ENCODE assay signal across 8 mouse cellular contexts in the genomic region with DNA sequence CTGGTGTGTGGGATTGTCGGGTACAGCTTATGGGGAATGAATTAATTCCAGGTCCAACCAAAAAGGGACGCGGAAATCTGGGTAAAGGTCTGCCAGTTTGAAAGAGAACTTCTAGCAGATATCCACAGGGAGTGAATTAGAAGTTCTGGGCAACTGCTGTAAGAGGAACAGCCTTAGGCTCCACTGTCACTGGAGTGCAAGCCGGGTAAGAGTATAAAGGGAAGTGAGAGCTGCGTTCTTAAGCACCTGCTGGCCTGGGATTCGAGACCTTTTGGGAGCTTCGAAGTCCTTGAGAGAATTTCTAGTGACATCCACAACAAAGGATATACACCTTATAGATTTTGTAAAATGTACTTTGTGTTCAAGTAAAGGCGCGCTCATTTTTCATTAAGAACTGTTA. TPM values are rescaled to one million over a fixed set of nuclear protein-coding genes. Genes with fewer than 3 reads are reported as not detected.
DNase-seq lines count a peak whose midpoint lies in the region; ATAC-seq lines count a peak whose summit lies in the region.

No protein-coding gene starts in this region.

- no peak for ATAC-seq in heart, embryonic 12.5 days (ENCODE audit: insufficient number of reproducible peaks, low FRiP score)
- no peak for ATAC-seq in hindbrain, embryonic 15.5 days (ENCODE audit: low FRiP score, low read depth)
- no peak for ATAC-seq in midbrain, embryonic 13.5 days

- no peaks in the 10 kb centered on the region for H3K36me3 ChIP-seq in heart, embryonic 12.5 days
- no peaks in the 10 kb centered on the region for H3K36me3 ChIP-seq in embryonic facial prominence, embryonic 10.5 days (replicated peaks)
- H3K36me3 ChIP-seq in hindbrain, embryonic 15.5 days = no peaks in the 10 kb centered on the region
- H3K36me3 ChIP-seq in midbrain, embryonic 13.5 days = no peaks in the 10 kb centered on the region

- peaks cover 9% of the 10 kb centered on the region; the same call in 1 of the 2 replicates for H3K27me3 ChIP-seq in heart, embryonic 12.5 days (replicated peaks)
- peaks cover 42% of the 10 kb centered on the region for H3K27me3 ChIP-seq in embryonic facial prominence, embryonic 10.5 days (replicated peaks; ENCODE audit: low read depth, poor library complexity, severe bottlenecking)
- peaks cover 11% of the 10 kb centered on the region; the same call in 1 of the 2 replicates for H3K27me3 ChIP-seq in hindbrain, embryonic 15.5 days
- peaks cover 29% of the 10 kb centered on the region for H3K27me3 ChIP-seq in midbrain, embryonic 13.5 days

- H3K4me1 ChIP-seq in heart, embryonic 12.5 days (replicated peaks) = 0 out of 2 replicates have a peak, but pooled peaks cover 4% of the 10 kb centered on the region
- peaks cover 17% of the 10 kb centered on the region for H3K4me1 ChIP-seq in embryonic facial prominence, embryonic 10.5 days
- H3K4me1 ChIP-seq in hindbrain, embryonic 15.5 days (replicated peaks) = peaks cover 10% of the 10 kb centered on the region
- peaks cover 15% of the 10 kb centered on the region for H3K4me1 ChIP-seq in midbrain, embryonic 13.5 days (replicated peaks)

- 53% methylated on average over 9 of the region's 9 CpGs for WGBS in heart, embryonic 12.5 days
- WGBS in embryonic facial prominence, embryonic 10.5 days = 41% methylated on average over 9 of the region's 9 CpGs
- WGBS in hindbrain, embryonic 15.5 days = 49% methylated on average over 9 of the region's 9 CpGs
- 41% methylated on average over 9 of the region's 9 CpGs for WGBS in midbrain, embryonic 13.5 days

- no peak for DNase-seq in heart, adult 8-10 months (ENCODE audit: low spot score)
- no peak for DNase-seq in embryonic facial prominence, embryonic 10.5 days (ENCODE audit: low spot score)
- no peak for DNase-seq in gastrocnemius, adult 8-10 months (ENCODE audit: low spot score in 2 of 2)
- DNase-seq in ovary, postnatal 36 days (ENCODE audit: low spot score) = no peak
- DNase-seq in frontal cortex, postnatal 10 days (ENCODE audit: low spot score in 2 of 2) = no peak

- H3K9ac ChIP-seq in heart, embryonic 12.5 days = peak overlapping the region; percentile 71
- 0 out of 2 replicates have a peak overlapping the region, but pooled peaks have one; percentile 44 for H3K9ac ChIP-seq in hindbrain, embryonic 15.5 days
- no peak overlapping the region; the same call in 1 of the 2 replicates for H3K9ac ChIP-seq in midbrain, embryonic 13.5 days (replicated peaks)

- H3K9me3 ChIP-seq in heart, embryonic 12.5 days (replicated peaks) = no peaks in the 10 kb centered on the region
- H3K9me3 ChIP-seq in embryonic facial prominence, embryonic 10.5 days = no peaks in the 10 kb centered on the region
- no peaks in the 10 kb centered on the region for H3K9me3 ChIP-seq in hindbrain, embryonic 15.5 days
- H3K9me3 ChIP-seq in midbrain, embryonic 13.5 days = no peaks in the 10 kb centered on the region

- H3K27ac ChIP-seq in heart, embryonic 12.5 days (ENCODE audit: poor library complexity, severe bottlenecking) = no peak overlapping the region
- H3K27ac ChIP-seq in embryonic facial prominence, embryonic 10.5 days (replicated peaks) = peak overlapping the region; percentile 79
- H3K27ac ChIP-seq in hindbrain, embryonic 15.5 days (replicated peaks) = no peak overlapping the region
- no peak overlapping the region for H3K27ac ChIP-seq in midbrain, embryonic 13.5 days

- peak overlapping the region; percentile 57 for H3K4me3 ChIP-seq in heart, embryonic 12.5 days
- peak overlapping the region; percentile 70 for H3K4me3 ChIP-seq in embryonic facial prominence, embryonic 10.5 days
- peak overlapping the region; percentile 50 for H3K4me3 ChIP-seq in hindbrain, embryonic 15.5 days
- H3K4me3 ChIP-seq in midbrain, embryonic 13.5 days (replicated peaks) = peak overlapping the region; percentile 51

- H3K4me2 ChIP-seq in heart, embryonic 12.5 days = peak overlapping the region; percentile 94
- peak overlapping the region; percentile 91 for H3K4me2 ChIP-seq in hindbrain, embryonic 15.5 days
- H3K4me2 ChIP-seq in midbrain, embryonic 13.5 days (replicated peaks) = peak overlapping the region; percentile 88

RNA-seq across cellular contexts. Expression of gene Ptgfr, which starts 0.3 kb away (rescaled TPM):
- polyA plus RNA-seq in heart, embryonic 12.5 days (2016; fragmentation: Nextera tagmentation; extraction: Ambion mirVana) = 1.2 TPM in 2 replicates
- 1 to 10 TPM; 2.4 to 6.7 (median 3.9) TPM for total RNA-seq in heart, adult 8-10 months (2022)
- 1.1 and 1.5 TPM in 2 replicates for polyA plus RNA-seq in embryonic facial prominence, embryonic 10.5 days (2016; fragmentation: Nextera tagmentation; extraction: Ambion mirVana)
- polyA plus RNA-seq in hindbrain, embryonic 15.5 days (2015; fragmentation: Nextera tagmentation; extraction: Ambion mirVana) = 0.73 and 0.92 TPM in 2 replicates
- polyA plus RNA-seq in midbrain, embryonic 13.5 days (2015; fragmentation: Nextera tagmentation; extraction: Ambion mirVana) = 0.43 and 0.44 TPM in 2 replicates
- total RNA-seq in gastrocnemius, adult 8-10 months (2022) = 1 to 10 TPM; 1.5 to 2.4 (median 2.1) TPM
